ENCODE assay signal across 16 mouse cellular contexts in the genomic region with DNA sequence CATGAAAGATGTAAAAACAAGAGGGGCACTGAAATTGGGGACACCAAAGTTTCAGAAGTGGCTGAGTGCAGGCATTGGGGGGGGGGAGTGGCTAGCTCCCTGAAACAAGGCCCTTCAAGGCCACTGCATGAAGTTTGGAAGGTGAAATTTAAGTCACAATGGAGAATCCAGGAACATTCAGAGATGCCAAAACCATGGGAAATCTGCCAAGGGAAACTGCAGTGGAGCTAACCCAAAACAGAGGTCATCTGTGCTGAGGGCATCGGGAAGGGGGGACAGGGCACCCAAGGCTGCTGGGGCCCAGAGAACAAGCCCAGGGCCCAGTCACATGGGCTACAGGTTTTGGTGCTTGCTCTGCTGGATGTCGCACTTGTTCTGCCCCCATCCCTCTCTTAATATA. TPM values are rescaled to one million over a fixed set of nuclear protein-coding genes. Genes with fewer than 3 reads are reported as not detected.
"Had no signal": no experiment of that assay in that cellular context is flagged by ENCODE, and none has a peak within 500 bp of the region (broad histone marks: within the 10 kb centered on the region; RNA-seq: fewer than 3 reads in every experiment).

No protein-coding gene starts in this region.

- DNase-seq: gastrocnemius, adult 2 months; gastrocnemius, postnatal 14 days; gastrocnemius, postnatal 36 days; heart, adult 11 months; heart, adult 2 months; heart, postnatal 14 days; heart, postnatal 36 days; kidney, adult 11 months; kidney, adult 2 months; kidney, adult 9 months; kidney, postnatal 14 days; kidney, postnatal 36 days; layer of hippocampus, adult 9-11 months; layer of hippocampus, postnatal 36 days; left cerebral cortex, postnatal 4 days had no signal

RNA-seq across cellular contexts. Expression of a gene that starts 39.6 kb away (rescaled TPM):
- total RNA-seq: hematopoietic stem cell, adult 5-6 weeks had no signal
